21 mouse cellular contexts compared by ENCODE assay signal in genomic region chr8:114573014-114573746, GRCm38 (mm10).
DNase-seq lines count a peak whose midpoint lies in the region; ATAC-seq and TF ChIP-seq lines count a peak whose summit lies in the region.
"Had no signal": no experiment of that assay in that cellular context is flagged by ENCODE, and none has a peak within 500 bp of the region (broad histone marks: within the 10 kb centered on the region; RNA-seq: fewer than 3 reads in every experiment).

No protein-coding gene starts in this region.

- H3K79me2 ChIP-seq in MEL (ENCODE audit: control insufficient read depth, insufficient read depth, low read length, poor library complexity): no peaks in the 10 kb centered on the region

- H3K4me2 ChIP-seq in intestine, embryonic 16.5 days (ENCODE audit: low read depth, low read length): no peak overlapping the region
- H3K4me2 ChIP-seq: embryonic facial prominence, embryonic 12.5 days; forebrain, embryonic 13.5 days; forebrain, embryonic 15.5 days had no signal

- TF ChIP-seq CTCF in MEL (IDR thresholded peaks at IDR 0.05 in 2 of 3, conservative IDR thresholded peaks at IDR 0.05 in 1 of 3; ENCODE audit: control insufficient read depth in 1 of 3, insufficient read depth in 1 of 3, low read depth in 2 of 3, low read length in 3 of 3, poor library complexity in 1 of 3, severe bottlenecking in 1 of 3) (no peak), Patski (IDR thresholded peaks at IDR 0.05) (no peak)

- CTCF ChIA-PET in Patski (lab: Charles Lee): interaction anchor here (0.9 to 1.6 kb wide), 2 partner anchors 16 to 22 kb away, joined by 3 read pairs; no protein-coding TSS in a partner anchor

- TF ChIP-seq RAD21 in MEL (IDR thresholded peaks at IDR 0.05; ENCODE audit: low read depth, low read length): no peak

- POLR2A ChIA-PET in Patski (lab: Charles Lee): interaction anchor here (0.6 kb wide), 2 partner anchors 19 to 21 kb away, joined by 3 to 4 read pairs; no protein-coding TSS in a partner anchor

- H3K27me3 ChIP-seq in MEL (ENCODE audit: control insufficient read depth in 1 of 2, insufficient read depth in 2 of 2, low read length in 2 of 2) (no peaks in the 10 kb centered on the region), Patski (no peaks in the 10 kb centered on the region)
- no peaks in the 10 kb centered on the region for H3K27me3 ChIP-seq in intestine, embryonic 16.5 days (replicated peaks; ENCODE audit: control insufficient read depth, insufficient read depth, low read length)
- H3K27me3 ChIP-seq: embryonic facial prominence, embryonic 12.5 days; forebrain, embryonic 13.5 days; forebrain, embryonic 15.5 days had no signal

- no peak for TF ChIP-seq EP300 in MEL (IDR thresholded peaks at IDR 0.05; ENCODE audit: low read depth in 1 of 2, low read length in 2 of 2)

- H3K27ac ChIP-seq in MEL (ENCODE audit: control insufficient read depth, low read depth, low read length): peak overlapping the region; percentile 33; the same call in 1 of the 2 replicates
- no peak overlapping the region for H3K27ac ChIP-seq in intestine, embryonic 16.5 days (ENCODE audit: low read length)
- H3K27ac ChIP-seq: embryonic facial prominence, embryonic 10.5 days; embryonic facial prominence, embryonic 12.5 days; forebrain, embryonic 13.5 days; forebrain, embryonic 15.5 days had no signal

- peaks cover 7 to 20% of the 10 kb centered on the region in 2 experiments for H3K4me1 ChIP-seq in MEL (ENCODE audit: control insufficient read depth in 1 of 2, insufficient read depth in 2 of 2, low read length in 2 of 2)
- 0 out of 2 replicates have a peak, but pooled peaks cover 2% of the 10 kb centered on the region for H3K4me1 ChIP-seq in intestine, embryonic 16.5 days (ENCODE audit: control insufficient read depth, insufficient read depth, low read length)
- H3K4me1 ChIP-seq: embryonic facial prominence, embryonic 10.5 days; embryonic facial prominence, embryonic 12.5 days; forebrain, embryonic 13.5 days; forebrain, embryonic 15.5 days had no signal

- 73% methylated on average over 4 of the region's 4 CpGs for WGBS in intestine, embryonic 16.5 days

- DNase-seq in MEL (ENCODE audit: low read depth, low spot score) (peak; percentile 32), Patski (ENCODE audit: low read depth, low spot score) (no peak), liver (no peak)
- no peak for DNase-seq in neural tube, embryonic 10.5 days (ENCODE audit: extremely low spot score, low spot score)
- no peak for DNase-seq in B cell, adult 2 months
- DNase-seq: adrenal gland, adult 8-10 months; adrenal gland, postnatal 14 days; adrenal gland, postnatal 36 days; cerebellum, adult 11-12 months; cerebellum, adult 2 months; cerebellum, adult 9-10 months; cerebellum, postnatal 10 days; cerebellum, postnatal 25 days; forebrain, postnatal 0 days had no signal

- no peak overlapping the region for H3K4me3 ChIP-seq in MEL (ENCODE audit: control insufficient read depth in 1 of 2, insufficient read depth in 1 of 2, low read depth in 2 of 2, low read length in 2 of 2)
- no peak overlapping the region for H3K4me3 ChIP-seq in intestine, embryonic 16.5 days (ENCODE audit: low read length)
- H3K4me3 ChIP-seq: embryonic facial prominence, embryonic 10.5 days; embryonic facial prominence, embryonic 12.5 days; forebrain, embryonic 13.5 days; forebrain, embryonic 15.5 days had no signal

- no peak overlapping the region for H3K9ac ChIP-seq in MEL (ENCODE audit: control insufficient read depth, low read depth, low read length, poor library complexity, severe bottlenecking)
- H3K9ac ChIP-seq in intestine, embryonic 16.5 days (ENCODE audit: low read depth, low read length): no peak overlapping the region
- H3K9ac ChIP-seq: embryonic facial prominence, embryonic 12.5 days; forebrain, embryonic 13.5 days; forebrain, embryonic 15.5 days; forebrain, postnatal 0 days had no signal

- no peak for TF ChIP-seq POLR2A in MEL (IDR thresholded peaks at IDR 0.05; ENCODE audit: control insufficient read depth in 1 of 2, insufficient read depth in 1 of 2, low read depth in 1 of 2, low read length in 2 of 2, poor library complexity in 1 of 2)

- peaks cover 0 to 13% of the 10 kb centered on the region in 2 experiments; a peak in 2 of 4 replicates for H3K36me3 ChIP-seq in MEL (ENCODE audit: control insufficient read depth in 1 of 2, insufficient read depth in 2 of 2, low read length in 2 of 2)
- H3K36me3 ChIP-seq in intestine, embryonic 16.5 days (ENCODE audit: control insufficient read depth, insufficient read depth, low read length): peaks cover 3% of the 10 kb centered on the region; the same call in 1 of the 2 replicates
- H3K36me3 ChIP-seq: embryonic facial prominence, embryonic 10.5 days; embryonic facial prominence, embryonic 12.5 days; forebrain, embryonic 15.5 days had no signal

- ATAC-seq in Patski: peak; percentile 23
- ATAC-seq in megakaryocyte, adult 5-6 weeks (ENCODE audit: poor library complexity, severe bottlenecking): peak; percentile 67
- no peak for ATAC-seq in intestine, embryonic 16.5 days
- ATAC-seq: activated CD4-positive, CD25-positive, alpha-beta regulatory T cell, adult 4 months; forebrain, embryonic 13.5 days; forebrain, embryonic 15.5 days; forebrain, postnatal 0 days had no signal

- no peaks in the 10 kb centered on the region for H3K9me3 ChIP-seq in MEL (replicated peaks; ENCODE audit: insufficient read depth, low read length)
- no peaks in the 10 kb centered on the region for H3K9me3 ChIP-seq in intestine, embryonic 16.5 days (ENCODE audit: control insufficient read depth, low read length)
- H3K9me3 ChIP-seq: forebrain, embryonic 13.5 days; forebrain, embryonic 15.5 days had no signal

- in situ Hi-C loops in Patski (cut with MboI; ENCODE audit: low pct_unique_long_range_greater_than_20kb): loop anchor here (25.0 kb wide), 1 partner anchor 964 kb away; no protein-coding TSS in a partner anchor

TF ChIP-seq in MEL, 35 proteins besides CTCF, POLR2A, EP300 and RAD21:
- TF ChIP-seq RCOR1 (IDR thresholded peaks at IDR 0.05; ENCODE audit: low read depth, low read length): no peak
- no peak for TF ChIP-seq MEF2A (IDR thresholded peaks at IDR 0.05; ENCODE audit: extremely low read depth, insufficient replicate concordance, low read depth, low read length, poor library complexity, severe bottlenecking)
- TF ChIP-seq E2F4 (IDR thresholded peaks at IDR 0.05; ENCODE audit: borderline replicate concordance, low read depth, low read length): no peak
- no peak for TF ChIP-seq ZNF384 (IDR thresholded peaks at IDR 0.05; ENCODE audit: low read depth, low read length)
- no peak for TF ChIP-seq TBP (IDR thresholded peaks at IDR 0.05; ENCODE audit: low read depth, low read length)
- no peak for TF ChIP-seq KAT2A (conservative IDR thresholded peaks at IDR 0.05; ENCODE audit: low read depth, low read length)
- no peak for TF ChIP-seq HCFC1 (IDR thresholded peaks at IDR 0.05; ENCODE audit: low read depth, low read length)
- no peak for TF ChIP-seq GATA1 (IDR thresholded peaks at IDR 0.05; ENCODE audit: low read depth, low read length)
- no peak for TF ChIP-seq MXI1 (IDR thresholded peaks at IDR 0.05; ENCODE audit: low read depth, low read length)
- no peak for TF ChIP-seq CHD2 (IDR thresholded peaks at IDR 0.05; ENCODE audit: low read length)
- no peak for TF ChIP-seq POLR2AphosphoS5 (IDR thresholded peaks at IDR 0.05; ENCODE audit: borderline replicate concordance, low read depth, low read length)
- TF ChIP-seq NELFE (IDR thresholded peaks at IDR 0.05; ENCODE audit: low read depth, low read length): no peak
- TF ChIP-seq NRF1 (IDR thresholded peaks at IDR 0.05; ENCODE audit: insufficient read depth, low read depth, low read length, poor library complexity, severe bottlenecking): no peak
- no peak for TF ChIP-seq MYB (IDR thresholded peaks at IDR 0.05; ENCODE audit: low read depth, low read length)
